Mouse (Mus musculus) urinary bladder, postnatal 25 days (tissue): Measurements from ENCODE around the gene 2410141K09Rik.
"Not testable (repeated sequence)": the region's sequence is repeated elsewhere in the genome, so short reads cannot be mapped to it uniquely, and the experiment has no call there.

Source experiments
- DNase-seq: peaks from one replicate; pipeline ENCODE4 v3.0.0; 2022; ENCODE audit warnings: low spot score

2410141K09Rik gene

GRCm38 (mm10) chr13:66441018-66441417 is at the start of gene 2410141K09Rik:
Gene 2410141K09Rik (minus strand): TSS chr13:66441118.
- DNase-seq: not testable (repeated sequence)

DNA sequence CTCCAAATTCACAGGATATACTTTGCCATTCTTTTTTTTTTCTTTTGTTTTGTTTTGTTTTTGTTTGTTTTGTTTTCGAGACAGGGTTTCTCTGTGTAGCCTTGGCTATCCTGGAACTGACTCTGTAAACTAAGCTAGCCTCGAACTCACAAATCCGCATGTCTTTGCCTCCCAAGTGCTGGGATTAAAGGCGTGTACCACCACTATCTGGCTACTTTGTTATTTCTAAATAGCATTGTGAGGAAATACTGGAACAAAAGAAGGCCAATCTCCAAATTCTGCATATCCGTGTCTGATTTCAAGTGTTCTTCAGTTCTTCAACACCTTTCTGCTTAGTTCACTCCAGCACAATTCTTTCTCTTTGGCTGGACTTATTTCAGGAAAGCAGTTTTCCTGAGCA is 14.1 kb downstream of the 2410141K09Rik start:
- not testable (repeated sequence) for DNase-seq

DNA sequence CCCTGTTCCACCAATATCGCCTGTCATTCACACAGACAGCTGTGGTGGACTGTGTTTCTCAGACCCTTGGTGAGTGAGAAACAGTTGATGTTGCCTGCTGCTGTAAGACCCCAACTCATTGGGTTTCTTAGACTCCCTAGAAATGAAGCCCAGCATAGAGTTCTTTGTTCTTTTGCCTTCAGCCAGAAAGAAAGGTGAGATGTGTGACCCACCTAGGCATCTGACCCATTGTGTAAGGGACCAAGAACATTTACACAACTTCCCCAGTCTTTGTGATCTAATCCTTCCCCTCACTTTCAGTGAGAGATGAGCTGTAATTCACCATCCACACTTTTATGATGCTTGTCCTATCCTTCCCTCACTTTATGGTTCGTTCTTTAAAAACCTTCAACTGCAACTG is 26.0 kb downstream of the 2410141K09Rik start:
- not testable (repeated sequence) for DNase-seq
